9 mouse cellular contexts compared by ENCODE assay signal in genomic region chr10:25488456-25488855, GRCm38 (mm10). TPM values are rescaled to one million over a fixed set of nuclear protein-coding genes. Genes with fewer than 3 reads are reported as not detected.
A peak's percentile ranks its signal among the peaks of the same experiment; 100 is the strongest.
DNase-seq lines count a peak whose midpoint lies in the region; ATAC-seq and TF ChIP-seq lines count a peak whose summit lies in the region.
"Had no signal": no experiment of that assay in that cellular context is flagged by ENCODE, and none has a peak within 500 bp of the region (broad histone marks: within the 10 kb centered on the region; RNA-seq: fewer than 3 reads in every experiment).

No protein-coding gene starts in this region.

- H3K4me1 ChIP-seq in limb, embryonic 11.5 days (ENCODE audit: control insufficient read depth, insufficient read depth, low read length), result no peaks in the 10 kb centered on the region
- H3K4me1 ChIP-seq in neural tube, embryonic 11.5 days (ENCODE audit: control insufficient read depth, insufficient read depth, low read length), result no peaks in the 10 kb centered on the region

- H3K4me3 ChIP-seq in gastrocnemius, adult 2 months, result no peak overlapping the region
- no peak overlapping the region for H3K4me3 ChIP-seq in limb, embryonic 11.5 days (ENCODE audit: low read depth, low read length)
- H3K4me3 ChIP-seq in neural tube, embryonic 11.5 days (ENCODE audit: low read depth, low read length), result no peak overlapping the region

- H3K27ac ChIP-seq in gastrocnemius, adult 2 months, result no peak overlapping the region
- no peak overlapping the region for H3K27ac ChIP-seq in limb, embryonic 11.5 days (replicated peaks; ENCODE audit: low read depth, low read length)
- no peak overlapping the region for H3K27ac ChIP-seq in neural tube, embryonic 11.5 days (ENCODE audit: low read depth, low read length)

- H3K27me3 ChIP-seq in limb, embryonic 11.5 days (ENCODE audit: control insufficient read depth, insufficient read depth, low read length), result no peaks in the 10 kb centered on the region
- H3K27me3 ChIP-seq in neural tube, embryonic 11.5 days (ENCODE audit: control insufficient read depth, insufficient read depth, low read length), result no peaks in the 10 kb centered on the region

- no peak overlapping the region for H3K9ac ChIP-seq in limb, embryonic 11.5 days (ENCODE audit: low read length)
- no peak overlapping the region for H3K9ac ChIP-seq in neural tube, embryonic 11.5 days (ENCODE audit: low read length)

- TF ChIP-seq CTCF in gastrocnemius, adult 2 months (IDR thresholded peaks at IDR 0.05), result peak; percentile 92

- 14% methylated on average over 1 of the region's 1 CpGs for WGBS in limb, embryonic 11.5 days
- WGBS in neural tube, embryonic 11.5 days, result 25% methylated on average over 1 of the region's 1 CpGs

- intact Hi-C loops in gastrocnemius, adult 2 months (cut with DNase I), result loop anchor here (1.0 kb wide), 1 partner anchor 220 kb away; no protein-coding TSS in a partner anchor

- DNase-seq in B cell, adult 2 months, result peak; percentile 78 to 81
- peak; percentile 48 for DNase-seq in ZHBTc4 (ENCODE audit: low read depth, low spot score)
- peak; percentile 74 to 83 for DNase-seq in cerebellum, postnatal 14 days
- DNase-seq in gastrocnemius, adult 2 months, result peak; percentile 72
- DNase-seq in kidney, adult 9 months, result peak; percentile 70
- DNase-seq in limb, embryonic 11.5 days (ENCODE audit: low spot score), result peak; percentile 79
- DNase-seq in neural tube, embryonic 11.5 days (ENCODE audit: low spot score), result peak; percentile 56
- DNase-seq in testis, postnatal 10 days (ENCODE audit: low spot score), result peak; percentile 86

- no peaks in the 10 kb centered on the region for H3K9me3 ChIP-seq in limb, embryonic 11.5 days (ENCODE audit: control insufficient read depth, low read length)
- H3K9me3 ChIP-seq in neural tube, embryonic 11.5 days (ENCODE audit: control insufficient read depth, low read length), result no peaks in the 10 kb centered on the region

- no peaks in the 10 kb centered on the region; the same call in 1 of the 2 replicates for H3K36me3 ChIP-seq in limb, embryonic 11.5 days (ENCODE audit: control insufficient read depth, insufficient read depth, low read length)
- no peaks in the 10 kb centered on the region for H3K36me3 ChIP-seq in neural tube, embryonic 11.5 days (ENCODE audit: control insufficient read depth, insufficient read depth, low read length)

- ATAC-seq in limb, embryonic 11.5 days (ENCODE audit: insufficient number of reproducible peaks, low FRiP score, low TSS enrichment, low read depth), result no peak
- no peak for ATAC-seq in neural tube, embryonic 11.5 days (ENCODE audit: insufficient read depth, low FRiP score, low TSS enrichment)

- no peak overlapping the region for H3K4me2 ChIP-seq in limb, embryonic 11.5 days (ENCODE audit: low read depth, severe bottlenecking)
- no peak overlapping the region for H3K4me2 ChIP-seq in neural tube, embryonic 11.5 days (ENCODE audit: low read depth)

RNA-seq across cellular contexts. Expression of gene Smlr1, which starts 47.6 kb away (rescaled TPM):
- not detected for total RNA-seq in gastrocnemius, adult 2 months (2021)
- not detected in 2 replicates for polyA plus RNA-seq in limb, embryonic 11.5 days (2014; fragmentation: Nextera tagmentation; extraction: Ambion mirVana)
- not detected in 2 replicates for polyA plus RNA-seq in neural tube, embryonic 11.5 days (2014; fragmentation: Nextera tagmentation; extraction: Ambion mirVana)
- polyA plus RNA-seq: gonadal fat pad, adult 2 months had no signal
